Mouse (Mus musculus): ENCODE results near the gene Trim46. TPM values are rescaled to one million over a fixed set of nuclear protein-coding genes. Genes with fewer than 3 reads are reported as not detected.

The Trim46 gene
- polyA plus RNA-seq (2014; fragmentation: Illumina TruSeq; extraction: RNeasy Lipid Tissue Mini Kit (QIAGEN cat#74804); ENCODE audit: insufficient read depth, low read depth, low replicate concordance): 2.3 TPM

GRCm38 (mm10) chr3:89246261-89247100 lies at the start of gene Trim46:
TSS of gene Trim46 (minus strand) at chr3:89246309.

GRCm38 (mm10) chr3:89280606-89281511 lies 34.8 kb upstream of the Trim46 start, which contains the start of gene Efna1:
TSS of gene Efna1 (minus strand) at chr3:89281142.

DNA sequence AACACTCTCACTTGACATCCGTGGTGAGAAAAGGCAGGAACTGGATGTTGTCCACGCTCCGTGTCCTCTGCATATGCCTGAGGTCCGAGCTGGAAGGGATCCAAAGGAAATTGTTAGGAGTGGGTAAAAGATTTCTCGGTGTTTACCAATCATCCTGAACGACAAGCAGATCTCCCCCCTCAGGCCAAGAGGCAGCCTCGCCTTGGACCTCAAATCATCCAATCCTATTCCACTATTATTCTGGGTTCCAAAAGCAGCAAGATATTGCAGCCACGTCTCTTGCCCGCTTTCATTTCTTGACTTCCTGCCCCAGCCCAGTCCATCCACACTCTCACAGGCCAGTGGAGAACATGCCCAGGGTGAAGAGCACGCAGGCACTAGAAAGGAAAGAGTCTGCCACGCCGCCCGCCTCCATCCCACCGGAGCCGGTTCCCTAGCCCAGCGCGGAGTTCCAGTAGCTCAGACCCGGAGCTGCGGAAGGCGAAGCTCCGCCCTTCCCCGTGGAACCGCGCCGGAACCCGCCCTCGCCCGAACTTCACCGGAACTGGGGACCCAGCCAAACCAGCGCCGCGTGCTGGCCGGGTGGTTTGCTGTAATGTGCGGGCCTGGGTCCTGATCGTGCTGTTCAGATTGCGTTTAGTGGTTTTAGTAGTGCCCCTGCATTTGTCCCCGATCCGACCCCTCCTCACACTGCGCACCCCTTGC lies 24.1 kb upstream of the Trim46 start, which contains the start of gene Slc50a1:
Gene Slc50a1 (minus strand): TSS at position 520 of the 705 bp plus-strand sequence.

GRCm38 (mm10) chr3:89259076-89259475 lies 13.0 kb upstream of the Trim46 start, which contains the start of gene Dpm3:
TSS of gene Dpm3 (plus strand) at chr3:89259358.

GRCm38 (mm10) chr3:89245688-89246171 lies 379 bp downstream of the Trim46 start, which contains the start of gene Krtcap2:
TSS of gene Krtcap2 (plus strand) at chr3:89245966.

DNA sequence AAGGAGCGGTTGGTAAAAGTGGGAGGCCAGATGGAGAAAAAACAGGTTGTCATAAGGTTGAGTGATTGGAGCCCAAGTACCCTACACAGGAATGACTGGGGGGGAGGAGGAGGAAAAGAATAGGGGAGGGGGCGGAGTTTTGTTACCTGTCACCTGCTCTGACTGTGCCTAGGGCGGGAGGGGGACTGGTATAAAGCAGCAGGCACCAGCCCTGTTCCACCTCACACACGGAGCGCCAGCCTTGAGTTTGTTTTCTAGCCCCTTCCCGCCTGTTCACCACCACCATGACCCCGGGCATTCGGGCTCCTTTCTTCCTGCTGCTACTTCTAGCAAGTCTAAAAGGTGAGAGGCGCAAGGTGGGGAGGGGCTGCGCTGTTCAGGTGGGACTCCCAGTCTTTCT lies 17.3 kb downstream of the Trim46 start, which contains the start of gene Muc1:
Gene Muc1 (plus strand): TSS at position 222 of the 400 bp plus-strand sequence.

DNA sequence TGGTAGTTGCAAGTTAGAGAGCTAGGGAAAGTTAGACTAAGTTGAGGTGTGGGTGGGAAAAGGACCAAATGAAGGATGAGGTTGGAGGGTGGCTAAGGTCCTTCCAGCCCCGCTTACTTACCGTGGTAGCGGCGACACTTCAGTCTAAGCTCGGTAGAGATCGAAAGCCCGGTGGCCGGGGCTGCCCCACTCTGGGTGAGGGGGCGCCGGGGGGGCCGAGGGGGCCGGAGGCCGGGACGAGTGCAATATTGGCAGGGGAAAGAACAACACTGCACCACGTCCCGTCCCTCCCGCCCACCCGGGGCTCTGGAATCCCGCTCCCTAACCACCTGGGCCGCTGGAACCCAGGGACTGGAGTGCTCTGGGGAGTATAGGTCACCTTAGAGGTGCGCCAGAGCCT lies 19.2 kb downstream of the Trim46 start, which contains the start of gene Mtx1:
Gene Mtx1 (minus strand): TSS at position 189 of the 400 bp plus-strand sequence.

DNA sequence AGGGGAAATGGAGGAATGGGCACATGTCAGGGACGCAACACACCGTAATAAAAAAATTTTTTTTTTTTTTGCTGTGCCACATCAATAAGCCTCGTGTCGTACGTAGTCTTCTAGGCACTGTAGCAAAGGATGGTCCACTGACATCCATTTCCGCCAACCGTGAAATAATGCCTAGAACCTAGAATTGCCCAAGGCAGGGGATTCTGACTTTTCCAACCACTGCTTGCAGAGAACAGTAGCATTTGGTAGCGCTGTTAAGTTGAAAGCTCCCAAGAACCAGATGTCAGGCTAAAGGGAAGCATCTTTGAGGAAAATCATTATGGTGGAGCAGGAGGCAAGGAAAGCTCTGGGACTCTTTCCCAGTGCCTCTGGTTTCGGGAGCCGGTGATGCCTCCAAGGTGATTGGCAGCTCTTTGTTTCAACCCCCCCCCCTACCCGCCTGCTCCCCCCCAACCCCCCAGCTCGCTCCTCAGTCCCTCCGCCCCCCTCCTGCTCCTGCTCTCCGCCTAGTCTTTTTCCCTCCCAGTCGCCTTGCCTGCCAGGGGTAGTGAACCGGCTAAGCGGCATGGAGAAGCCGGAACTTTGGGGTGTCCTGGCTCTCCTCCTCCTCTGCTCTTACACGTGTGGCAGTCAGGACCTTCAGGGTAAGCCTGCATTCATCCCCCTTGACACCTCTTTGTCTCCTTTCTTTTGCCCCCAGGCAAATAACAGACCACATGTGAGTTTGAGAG lies 31.3 kb downstream of the Trim46 start, which contains the start of gene Thbs3:
Gene Thbs3 (plus strand): TSS at position 500 of the 731 bp plus-strand sequence.

DNA sequence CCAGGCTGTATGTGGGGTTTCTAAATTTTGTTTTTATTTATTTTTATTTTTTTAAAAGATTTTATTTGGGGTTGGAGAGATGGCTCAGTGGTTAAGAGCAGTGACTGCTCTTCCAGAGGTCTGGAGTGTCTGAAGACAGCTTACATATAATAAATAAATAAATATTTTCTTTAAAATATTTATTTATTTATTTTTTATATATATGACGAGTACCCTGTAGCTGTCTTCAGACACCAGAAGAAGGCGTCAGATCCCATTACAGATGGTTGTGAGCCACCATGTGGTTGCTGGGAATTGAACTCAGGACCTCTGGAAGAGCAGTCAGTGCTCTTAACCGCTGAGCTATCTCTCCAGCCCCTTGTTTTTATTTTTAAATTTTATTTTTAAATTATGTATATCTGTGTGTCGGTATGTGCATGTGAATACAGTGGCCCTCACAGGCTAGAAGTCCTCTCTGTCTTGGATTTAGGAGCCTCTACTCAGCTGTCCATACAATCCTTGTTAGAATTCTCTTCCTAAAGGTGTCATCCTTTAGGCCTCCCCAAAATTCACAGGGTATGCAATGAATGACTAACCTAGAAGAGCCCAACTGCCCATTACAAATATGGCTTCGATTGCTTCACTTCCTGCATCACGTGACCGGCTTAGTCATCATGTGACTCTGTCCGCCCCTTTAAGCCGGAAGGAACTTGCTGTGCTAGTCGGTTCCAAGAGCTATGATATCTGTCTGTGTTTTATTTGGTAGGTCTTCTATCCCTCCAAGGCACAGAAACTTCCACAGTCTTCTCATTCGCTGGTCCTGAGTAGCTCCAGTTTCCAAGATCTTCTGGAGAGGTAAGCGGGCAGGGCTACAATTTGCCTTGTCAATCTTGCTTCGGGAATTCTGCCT lies 43.6 kb downstream of the Trim46 start, which contains the start of gene Gba:
Gene Gba (plus strand): TSS at position 676 of the 889 bp plus-strand sequence.

Other genes starting within 250 kb of the Trim46 start
- gene Rusc1, start 153.0 kb downstream of the Trim46 start, polyA plus RNA-seq (2014; fragmentation: Illumina TruSeq; extraction: RNeasy Lipid Tissue Mini Kit (QIAGEN cat#74804); ENCODE audit: insufficient read depth, low read depth, low replicate concordance): 25.0 TPM
- not detected for gene Gm43738, start 145.2 kb downstream of the Trim46 start, polyA plus RNA-seq (2014; fragmentation: Illumina TruSeq; extraction: RNeasy Lipid Tissue Mini Kit (QIAGEN cat#74804); ENCODE audit: insufficient read depth, low read depth, low replicate concordance)
- 109 TPM for gene Fdps, start 144.3 kb downstream of the Trim46 start, polyA plus RNA-seq (2014; fragmentation: Illumina TruSeq; extraction: RNeasy Lipid Tissue Mini Kit (QIAGEN cat#74804); ENCODE audit: insufficient read depth, low read depth, low replicate concordance)
- gene Pklr, start 110.2 kb downstream of the Trim46 start, polyA plus RNA-seq (2014; fragmentation: Illumina TruSeq; extraction: RNeasy Lipid Tissue Mini Kit (QIAGEN cat#74804); ENCODE audit: insufficient read depth, low read depth, low replicate concordance): 0.12 TPM
- gene Hcn3, start 86.1 kb downstream of the Trim46 start, polyA plus RNA-seq (2014; fragmentation: Illumina TruSeq; extraction: RNeasy Lipid Tissue Mini Kit (QIAGEN cat#74804); ENCODE audit: insufficient read depth, low read depth, low replicate concordance): not detected
- 24.4 TPM for gene Clk2, start 81.5 kb downstream of the Trim46 start, polyA plus RNA-seq (2014; fragmentation: Illumina TruSeq; extraction: RNeasy Lipid Tissue Mini Kit (QIAGEN cat#74804); ENCODE audit: insufficient read depth, low read depth, low replicate concordance)
- 50.9 TPM for gene Scamp3, start 68.8 kb downstream of the Trim46 start, polyA plus RNA-seq (2014; fragmentation: Illumina TruSeq; extraction: RNeasy Lipid Tissue Mini Kit (QIAGEN cat#74804); ENCODE audit: insufficient read depth, low read depth, low replicate concordance)
- gene Fam189b, start 63.2 kb downstream of the Trim46 start, polyA plus RNA-seq (2014; fragmentation: Illumina TruSeq; extraction: RNeasy Lipid Tissue Mini Kit (QIAGEN cat#74804); ENCODE audit: insufficient read depth, low read depth, low replicate concordance): 9.9 TPM
- gene Gba, start 43.4 kb downstream of the Trim46 start, polyA plus RNA-seq (2014; fragmentation: Illumina TruSeq; extraction: RNeasy Lipid Tissue Mini Kit (QIAGEN cat#74804); ENCODE audit: insufficient read depth, low read depth, low replicate concordance): 35.5 TPM
- gene Thbs3, start 31.1 kb downstream of the Trim46 start, polyA plus RNA-seq (2014; fragmentation: Illumina TruSeq; extraction: RNeasy Lipid Tissue Mini Kit (QIAGEN cat#74804); ENCODE audit: insufficient read depth, low read depth, low replicate concordance): 37.7 TPM
- 75.1 TPM for gene Mtx1, start 19.2 kb downstream of the Trim46 start, polyA plus RNA-seq (2014; fragmentation: Illumina TruSeq; extraction: RNeasy Lipid Tissue Mini Kit (QIAGEN cat#74804); ENCODE audit: insufficient read depth, low read depth, low replicate concordance)
- 195 TPM for gene Muc1, start 17.3 kb downstream of the Trim46 start, polyA plus RNA-seq (2014; fragmentation: Illumina TruSeq; extraction: RNeasy Lipid Tissue Mini Kit (QIAGEN cat#74804); ENCODE audit: insufficient read depth, low read depth, low replicate concordance)
- 122 TPM for gene Krtcap2, start 343 bp downstream of the Trim46 start, polyA plus RNA-seq (2014; fragmentation: Illumina TruSeq; extraction: RNeasy Lipid Tissue Mini Kit (QIAGEN cat#74804); ENCODE audit: insufficient read depth, low read depth, low replicate concordance)
- 220 TPM for gene Dpm3, start 13.0 kb upstream of the Trim46 start, polyA plus RNA-seq (2014; fragmentation: Illumina TruSeq; extraction: RNeasy Lipid Tissue Mini Kit (QIAGEN cat#74804); ENCODE audit: insufficient read depth, low read depth, low replicate concordance)
- 90.4 TPM for gene Slc50a1, start 24.3 kb upstream of the Trim46 start, polyA plus RNA-seq (2014; fragmentation: Illumina TruSeq; extraction: RNeasy Lipid Tissue Mini Kit (QIAGEN cat#74804); ENCODE audit: insufficient read depth, low read depth, low replicate concordance)
- gene Efna1, start 34.8 kb upstream of the Trim46 start, polyA plus RNA-seq (2014; fragmentation: Illumina TruSeq; extraction: RNeasy Lipid Tissue Mini Kit (QIAGEN cat#74804); ENCODE audit: insufficient read depth, low read depth, low replicate concordance): 102 TPM
- 0.75 TPM for gene Efna3, start 76.7 kb upstream of the Trim46 start, polyA plus RNA-seq (2014; fragmentation: Illumina TruSeq; extraction: RNeasy Lipid Tissue Mini Kit (QIAGEN cat#74804); ENCODE audit: insufficient read depth, low read depth, low replicate concordance)
- 1.5 TPM for gene Efna4, start 91.7 kb upstream of the Trim46 start, polyA plus RNA-seq (2014; fragmentation: Illumina TruSeq; extraction: RNeasy Lipid Tissue Mini Kit (QIAGEN cat#74804); ENCODE audit: insufficient read depth, low read depth, low replicate concordance)
- 109 TPM for gene Adam15, start 103.7 kb upstream of the Trim46 start, polyA plus RNA-seq (2014; fragmentation: Illumina TruSeq; extraction: RNeasy Lipid Tissue Mini Kit (QIAGEN cat#74804); ENCODE audit: insufficient read depth, low read depth, low replicate concordance)
- 0.17 TPM for gene Dcst2, start 115.7 kb upstream of the Trim46 start, polyA plus RNA-seq (2014; fragmentation: Illumina TruSeq; extraction: RNeasy Lipid Tissue Mini Kit (QIAGEN cat#74804); ENCODE audit: insufficient read depth, low read depth, low replicate concordance)
- not detected for gene Dcst1, start 118.9 kb upstream of the Trim46 start, polyA plus RNA-seq (2014; fragmentation: Illumina TruSeq; extraction: RNeasy Lipid Tissue Mini Kit (QIAGEN cat#74804); ENCODE audit: insufficient read depth, low read depth, low replicate concordance)
- gene Zbtb7b, start 148.5 kb upstream of the Trim46 start, polyA plus RNA-seq (2014; fragmentation: Illumina TruSeq; extraction: RNeasy Lipid Tissue Mini Kit (QIAGEN cat#74804); ENCODE audit: insufficient read depth, low read depth, low replicate concordance): 20.1 TPM
- not detected for gene Lenep, start 156.5 kb upstream of the Trim46 start, polyA plus RNA-seq (2014; fragmentation: Illumina TruSeq; extraction: RNeasy Lipid Tissue Mini Kit (QIAGEN cat#74804); ENCODE audit: insufficient read depth, low read depth, low replicate concordance)
- 9.7 TPM for gene Flad1, start 165.6 kb upstream of the Trim46 start, polyA plus RNA-seq (2014; fragmentation: Illumina TruSeq; extraction: RNeasy Lipid Tissue Mini Kit (QIAGEN cat#74804); ENCODE audit: insufficient read depth, low read depth, low replicate concordance)
- 11.5 TPM for gene Cks1b, start 172.1 kb upstream of the Trim46 start, polyA plus RNA-seq (2014; fragmentation: Illumina TruSeq; extraction: RNeasy Lipid Tissue Mini Kit (QIAGEN cat#74804); ENCODE audit: insufficient read depth, low read depth, low replicate concordance)
- gene Shc1, start 172.1 kb upstream of the Trim46 start, polyA plus RNA-seq (2014; fragmentation: Illumina TruSeq; extraction: RNeasy Lipid Tissue Mini Kit (QIAGEN cat#74804); ENCODE audit: insufficient read depth, low read depth, low replicate concordance): 31.8 TPM
- gene Pygo2, start 183.9 kb upstream of the Trim46 start, polyA plus RNA-seq (2014; fragmentation: Illumina TruSeq; extraction: RNeasy Lipid Tissue Mini Kit (QIAGEN cat#74804); ENCODE audit: insufficient read depth, low read depth, low replicate concordance): 31.0 TPM
- gene Pbxip1, start 190.4 kb upstream of the Trim46 start, polyA plus RNA-seq (2014; fragmentation: Illumina TruSeq; extraction: RNeasy Lipid Tissue Mini Kit (QIAGEN cat#74804); ENCODE audit: insufficient read depth, low read depth, low replicate concordance): 39.9 TPM
- gene Pmvk, start 208.2 kb upstream of the Trim46 start, polyA plus RNA-seq (2014; fragmentation: Illumina TruSeq; extraction: RNeasy Lipid Tissue Mini Kit (QIAGEN cat#74804); ENCODE audit: insufficient read depth, low read depth, low replicate concordance): 67.9 TPM

Measured in lung, adult 10 weeks (tissue).